Mouse (Mus musculus): Measurements from ENCODE around the gene Clps. TPM values are rescaled to one million over a fixed set of nuclear protein-coding genes. Genes with fewer than 3 reads are reported as not detected.

Gene Clps
- polyA plus RNA-seq, 1 experiment from 2014 or later = not detected

DNA sequence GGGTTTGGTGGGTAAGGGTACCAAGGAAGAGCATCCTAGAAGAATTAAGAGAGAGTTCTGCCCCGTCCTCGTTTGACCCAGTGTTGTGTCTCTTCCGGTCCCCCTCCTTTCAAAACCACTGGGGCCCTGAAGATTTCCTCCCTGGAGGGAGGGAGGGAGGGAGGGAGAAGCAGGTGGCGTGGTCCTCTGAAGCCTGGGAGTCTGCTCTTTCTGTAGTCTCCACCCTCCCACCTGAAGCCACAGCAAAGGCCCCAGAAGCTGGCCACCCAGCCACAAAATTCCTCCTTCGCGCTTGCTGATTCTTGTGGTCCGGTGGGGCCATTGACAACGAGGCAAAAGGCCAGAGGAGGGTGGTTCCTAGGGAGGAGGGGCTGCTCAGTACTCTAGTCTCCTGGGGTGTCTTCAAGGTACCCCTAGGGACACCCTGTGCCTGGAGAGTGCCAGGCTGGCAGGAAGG is 41.9 kb downstream of the Clps start:
- Histone ChIP-seq H3K4me3 (ENCODE audit: low read depth, low read length) (peak overlapping the region; percentile 41), H3K9me3 (ENCODE audit: control insufficient read depth, low read length) (no peaks in the 10 kb centered on the region), H3K36me3 (ENCODE audit: control insufficient read depth, insufficient read depth, low read length) (no peaks in the 10 kb centered on the region), H3K4me1 (replicated peaks; ENCODE audit: control insufficient read depth, insufficient read depth, low read length) (peaks cover 13% of the 10 kb centered on the region), H3K27me3 (ENCODE audit: control insufficient read depth, insufficient read depth, low read length) (peaks cover 8% of the 10 kb centered on the region), H3K4me2 (ENCODE audit: low read depth, low read length, severe bottlenecking) (peak overlapping the region; percentile 94), H3K27ac (ENCODE audit: low read depth, low read length) (no peak overlapping the region), H3K9ac (ENCODE audit: low read length) (peak overlapping the region; percentile 63)
- 26% methylated on average over 8 of the region's 8 CpGs for WGBS
- ATAC-seq (replicated peaks; ENCODE audit: low FRiP score) (no peak), DNase-seq (ENCODE audit: low spot score) (no peak)

GRCm38 (mm10) chr17:28517956-28518614 is 42.5 kb downstream of the Clps start:
- peak overlapping the region; percentile 50; the same call in 1 of the 2 replicates for H3K27ac ChIP-seq (ENCODE audit: low read depth, low read length)
- H3K9me3 ChIP-seq (ENCODE audit: control insufficient read depth, low read length) = no peaks in the 10 kb centered on the region
- DNase-seq (ENCODE audit: low spot score) (peak; percentile 81), ATAC-seq (replicated peaks; ENCODE audit: low FRiP score) (peak; percentile 70)
- 1% methylated on average over 46 of the region's 46 CpGs for WGBS
- H3K4me2 ChIP-seq (ENCODE audit: low read depth, low read length, severe bottlenecking) = peak overlapping the region; percentile 94
- H3K9ac ChIP-seq (ENCODE audit: low read length) = peak overlapping the region; percentile 63
- H3K4me1 ChIP-seq (replicated peaks; ENCODE audit: control insufficient read depth, insufficient read depth, low read length) = peaks cover 13% of the 10 kb centered on the region
- H3K27me3 ChIP-seq (ENCODE audit: control insufficient read depth, insufficient read depth, low read length) = peaks cover 8% of the 10 kb centered on the region
- H3K4me3 ChIP-seq (ENCODE audit: low read depth, low read length) = peak overlapping the region; percentile 41
- H3K36me3 ChIP-seq (ENCODE audit: control insufficient read depth, insufficient read depth, low read length) = no peaks in the 10 kb centered on the region

GRCm38 (mm10) chr17:28517441-28517955 is 43.1 kb downstream of the Clps start, which contains the start of gene Fkbp5:
Gene Fkbp5 (minus strand): TSS chr17:28517527.
- H3K36me3 ChIP-seq (ENCODE audit: control insufficient read depth, insufficient read depth, low read length) = no peaks in the 10 kb centered on the region
- ATAC-seq (replicated peaks; ENCODE audit: low FRiP score) (no peak), DNase-seq (ENCODE audit: low spot score) (peak; percentile 68)
- peaks cover 13% of the 10 kb centered on the region for H3K4me1 ChIP-seq (replicated peaks; ENCODE audit: control insufficient read depth, insufficient read depth, low read length)
- peak within 1 kb of the TSS; percentile 50; the same call in 1 of the 2 replicates for H3K27ac ChIP-seq (ENCODE audit: low read depth, low read length)
- peaks cover 8% of the 10 kb centered on the region for H3K27me3 ChIP-seq (ENCODE audit: control insufficient read depth, insufficient read depth, low read length)
- H3K4me3 ChIP-seq (ENCODE audit: low read depth, low read length) = peak within 1 kb of the TSS; percentile 41
- WGBS = 3% methylated on average over 16 of the region's 16 CpGs
- H3K4me2 ChIP-seq (ENCODE audit: low read depth, low read length, severe bottlenecking) = peak within 1 kb of the TSS; percentile 94
- H3K9me3 ChIP-seq (ENCODE audit: control insufficient read depth, low read length) = no peaks in the 10 kb centered on the region
- peak within 1 kb of the TSS; percentile 63 for H3K9ac ChIP-seq (ENCODE audit: low read length)

GRCm38 (mm10) chr17:28516881-28517280 is 43.7 kb downstream of the Clps start:
- DNase-seq (ENCODE audit: low spot score) (no peak), ATAC-seq (replicated peaks; ENCODE audit: low FRiP score) (no peak)
- no peak overlapping the region for H3K9ac ChIP-seq (ENCODE audit: low read length)
- H3K9me3 ChIP-seq (ENCODE audit: control insufficient read depth, low read length) = no peaks in the 10 kb centered on the region
- no peak overlapping the region for H3K4me3 ChIP-seq (ENCODE audit: low read depth, low read length)
- H3K27me3 ChIP-seq (ENCODE audit: control insufficient read depth, insufficient read depth, low read length) = peaks cover 8% of the 10 kb centered on the region
- no peaks in the 10 kb centered on the region for H3K36me3 ChIP-seq (ENCODE audit: control insufficient read depth, insufficient read depth, low read length)
- H3K4me1 ChIP-seq (replicated peaks; ENCODE audit: control insufficient read depth, insufficient read depth, low read length) = peaks cover 13% of the 10 kb centered on the region
- no peak overlapping the region for H3K27ac ChIP-seq (ENCODE audit: low read depth, low read length)
- WGBS = 75% methylated on average over 4 of the region's 4 CpGs
- H3K4me2 ChIP-seq (ENCODE audit: low read depth, low read length, severe bottlenecking) = no peak overlapping the region

GRCm38 (mm10) chr17:28515431-28516341 is 44.9 kb downstream of the Clps start:
- DNase-seq (ENCODE audit: low spot score) = no peak
- Histone ChIP-seq H3K4me2 (ENCODE audit: low read depth, low read length, severe bottlenecking) (no peak overlapping the region), H3K9ac (ENCODE audit: low read length) (no peak overlapping the region), H3K27me3 (ENCODE audit: control insufficient read depth, insufficient read depth, low read length) (peaks cover 7% of the 10 kb centered on the region), H3K36me3 (ENCODE audit: control insufficient read depth, insufficient read depth, low read length) (no peaks in the 10 kb centered on the region), H3K9me3 (ENCODE audit: control insufficient read depth, low read length) (no peaks in the 10 kb centered on the region), H3K27ac (ENCODE audit: low read depth, low read length) (no peak overlapping the region), H3K4me3 (ENCODE audit: low read depth, low read length) (no peak overlapping the region), H3K4me1 (replicated peaks; ENCODE audit: control insufficient read depth, insufficient read depth, low read length) (peaks cover 21% of the 10 kb centered on the region)
- WGBS = 65% methylated on average over 10 of the region's 10 CpGs
- 0 out of 2 replicates have a peak, but pooled peaks have one; percentile 34 for ATAC-seq (replicated peaks; ENCODE audit: low FRiP score)

GRCm38 (mm10) chr17:28514555-28514954 is 46.0 kb downstream of the Clps start:
- no peak for ATAC-seq (replicated peaks; ENCODE audit: low FRiP score)
- Histone ChIP-seq H3K9me3 (ENCODE audit: control insufficient read depth, low read length) (no peaks in the 10 kb centered on the region), H3K4me1 (replicated peaks; ENCODE audit: control insufficient read depth, insufficient read depth, low read length) (peaks cover 23% of the 10 kb centered on the region), H3K4me3 (ENCODE audit: low read depth, low read length) (no peak overlapping the region), H3K36me3 (ENCODE audit: control insufficient read depth, insufficient read depth, low read length) (no peaks in the 10 kb centered on the region), H3K4me2 (ENCODE audit: low read depth, low read length, severe bottlenecking) (no peak overlapping the region), H3K9ac (ENCODE audit: low read length) (no peak overlapping the region), H3K27me3 (ENCODE audit: control insufficient read depth, insufficient read depth, low read length) (peaks cover 7% of the 10 kb centered on the region), H3K27ac (ENCODE audit: low read depth, low read length) (no peak overlapping the region)
- WGBS = 63% methylated on average over 5 of the region's 5 CpGs
- DNase-seq (ENCODE audit: low spot score) = no peak

- Histone ChIP-seq H3K4me2 (ENCODE audit: low read depth, low read length, severe bottlenecking) (no peak overlapping the region), H3K4me3 (ENCODE audit: low read depth, low read length) (no peak overlapping the region), H3K36me3 (ENCODE audit: control insufficient read depth, insufficient read depth, low read length) (no peaks in the 10 kb centered on the region), H3K4me1 (replicated peaks; ENCODE audit: control insufficient read depth, insufficient read depth, low read length) (peaks cover 23% of the 10 kb centered on the region), H3K27me3 (ENCODE audit: control insufficient read depth, insufficient read depth, low read length) (peaks cover 6% of the 10 kb centered on the region), H3K27ac (ENCODE audit: low read depth, low read length) (no peak overlapping the region), H3K9ac (ENCODE audit: low read length) (no peak overlapping the region), H3K9me3 (ENCODE audit: control insufficient read depth, low read length) (no peaks in the 10 kb centered on the region)
- 68% methylated on average over 7 of the region's 7 CpGs for WGBS
- DNase-seq (ENCODE audit: low spot score) (no peak), ATAC-seq (replicated peaks; ENCODE audit: low FRiP score) (no peak)
Measured at GRCm38 (mm10) chr17:28513844-28514243, 46.7 kb downstream of the Clps start.

DNA sequence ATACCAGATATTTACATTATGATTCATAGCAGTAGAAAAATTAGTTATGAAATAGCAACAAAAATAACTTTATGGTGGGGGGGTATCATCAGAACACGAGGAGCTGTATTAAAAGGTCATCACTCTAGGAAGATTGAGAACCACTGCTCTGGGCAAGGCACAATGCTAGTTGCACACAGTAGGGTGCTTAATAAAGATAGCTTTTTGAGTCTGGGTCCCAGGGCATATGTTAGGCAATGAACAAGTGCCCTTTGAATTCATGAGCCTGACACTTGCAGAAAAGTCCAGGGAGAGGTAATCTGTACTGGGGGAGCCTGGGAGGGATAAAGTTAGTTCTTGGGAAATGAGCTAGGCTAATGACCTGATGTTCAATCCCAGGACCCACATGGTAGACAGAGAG is 47.2 kb downstream of the Clps start:
- ATAC-seq (replicated peaks; ENCODE audit: low FRiP score) (no peak), DNase-seq (ENCODE audit: low spot score) (no peak)
- no peak overlapping the region for H3K4me2 ChIP-seq (ENCODE audit: low read depth, low read length, severe bottlenecking)
- H3K27me3 ChIP-seq (ENCODE audit: control insufficient read depth, insufficient read depth, low read length) = 0 out of 2 replicates have a peak, but pooled peaks cover 4% of the 10 kb centered on the region
- peaks cover 19% of the 10 kb centered on the region for H3K4me1 ChIP-seq (replicated peaks; ENCODE audit: control insufficient read depth, insufficient read depth, low read length)
- no peaks in the 10 kb centered on the region for H3K9me3 ChIP-seq (ENCODE audit: control insufficient read depth, low read length)
- no peak overlapping the region for H3K27ac ChIP-seq (ENCODE audit: low read depth, low read length)
- H3K36me3 ChIP-seq (ENCODE audit: control insufficient read depth, insufficient read depth, low read length) = no peaks in the 10 kb centered on the region
- 80% methylated on average over 1 of the region's 1 CpGs for WGBS
- H3K9ac ChIP-seq (ENCODE audit: low read length) = no peak overlapping the region
- no peak overlapping the region for H3K4me3 ChIP-seq (ENCODE audit: low read depth, low read length)

Measured in forebrain, embryonic 11.5 days (tissue).